Mouse (Mus musculus): ENCODE results near the gene Eras. TPM values are rescaled to one million over a fixed set of nuclear protein-coding genes. Genes with fewer than 3 reads are reported as not detected.
"Not testable (repeated sequence)": the region's sequence is repeated elsewhere in the genome, so short reads cannot be mapped to it uniquely, and the experiment has no call there.

Gene Eras
- polyA plus RNA-seq, 1 experiment: not detected

- no peak overlapping the region for H3K4me3 ChIP-seq (ENCODE audit: insufficient read depth, low read depth, low read length)
- no peaks in the 10 kb centered on the region for H3K36me3 ChIP-seq (ENCODE audit: control insufficient read depth, insufficient read depth, low read length)
- H3K27ac ChIP-seq (ENCODE audit: insufficient read depth, low read depth, low read length): no peak overlapping the region
- H3K4me1 ChIP-seq (ENCODE audit: control insufficient read depth, insufficient read depth, low read length): no peaks in the 10 kb centered on the region
- WGBS: 97% methylated on average over 6 of the region's 6 CpGs
- TF ChIP-seq CTCF (conservative IDR thresholded peaks at IDR 0.05; ENCODE audit: insufficient read depth, insufficient read length, low read depth, low read length) (no peak), POLR2A (IDR thresholded peaks at IDR 0.05; ENCODE audit: low read depth, low read length) (no peak)
- DNase-seq: no peak
- H3K27me3 ChIP-seq (replicated peaks; ENCODE audit: control insufficient read depth, insufficient read depth, low read length): no peaks in the 10 kb centered on the region
These were observed 9.3 kb upstream of the Eras start for GRCm38 (mm10) chrX:7937667-7938066.

GRCm38 (mm10) chrX:7936874-7937273 is 8.5 kb upstream of the Eras start:
- TF ChIP-seq CTCF (conservative IDR thresholded peaks at IDR 0.05; ENCODE audit: insufficient read depth, insufficient read length, low read depth, low read length) (0 out of 2 replicates have a peak, but pooled peaks have one; percentile 22), POLR2A (IDR thresholded peaks at IDR 0.05; ENCODE audit: low read depth, low read length) (no peak)
- no peak for DNase-seq
- H3K27ac ChIP-seq (ENCODE audit: insufficient read depth, low read depth, low read length): no peak overlapping the region
- no peaks in the 10 kb centered on the region for H3K36me3 ChIP-seq (ENCODE audit: control insufficient read depth, insufficient read depth, low read length)
- H3K27me3 ChIP-seq (replicated peaks; ENCODE audit: control insufficient read depth, insufficient read depth, low read length): no peaks in the 10 kb centered on the region
- no peaks in the 10 kb centered on the region for H3K4me1 ChIP-seq (ENCODE audit: control insufficient read depth, insufficient read depth, low read length)
- H3K4me3 ChIP-seq (ENCODE audit: insufficient read depth, low read depth, low read length): no peak overlapping the region
- WGBS: 64% methylated on average over 11 of the region's 11 CpGs

- 43% methylated on average over 10 of the region's 10 CpGs for WGBS
These were observed 1.3 kb downstream of the Eras start for GRCm38 (mm10) chrX:7927116-7927515.

GRCm38 (mm10) chrX:7926266-7926665 is 2.1 kb downstream of the Eras start:
- H3K27me3 ChIP-seq (replicated peaks; ENCODE audit: control insufficient read depth, insufficient read depth, low read length): no peaks in the 10 kb centered on the region
- no peak overlapping the region for H3K27ac ChIP-seq (ENCODE audit: insufficient read depth, low read depth, low read length)
- DNase-seq: no peak
- no peaks in the 10 kb centered on the region for H3K36me3 ChIP-seq (ENCODE audit: control insufficient read depth, insufficient read depth, low read length)
- no peaks in the 10 kb centered on the region for H3K4me1 ChIP-seq (ENCODE audit: control insufficient read depth, insufficient read depth, low read length)
- TF ChIP-seq CTCF (conservative IDR thresholded peaks at IDR 0.05; ENCODE audit: insufficient read depth, insufficient read length, low read depth, low read length) (no peak), POLR2A (IDR thresholded peaks at IDR 0.05; ENCODE audit: low read depth, low read length) (no peak)
- WGBS: 85% methylated on average over 6 of the region's 6 CpGs
- H3K4me3 ChIP-seq (ENCODE audit: insufficient read depth, low read depth, low read length): no peak overlapping the region

More at GRCm38 (mm10) chrX:7927116-7927515, 1.3 kb downstream of the Eras start:
- Histone ChIP-seq H3K4me3 (ENCODE audit: insufficient read depth, low read depth, low read length) (no peak overlapping the region), H3K36me3 (ENCODE audit: control insufficient read depth, insufficient read depth, low read length) (no peaks in the 10 kb centered on the region), H3K4me1 (ENCODE audit: control insufficient read depth, insufficient read depth, low read length) (no peaks in the 10 kb centered on the region), H3K27ac (ENCODE audit: insufficient read depth, low read depth, low read length) (no peak overlapping the region), H3K27me3 (replicated peaks; ENCODE audit: control insufficient read depth, insufficient read depth, low read length) (no peaks in the 10 kb centered on the region)
- no peak for DNase-seq
- TF ChIP-seq CTCF (conservative IDR thresholded peaks at IDR 0.05; ENCODE audit: insufficient read depth, insufficient read length, low read depth, low read length): no peak
- no peak for TF ChIP-seq POLR2A (IDR thresholded peaks at IDR 0.05; ENCODE audit: low read depth, low read length)

- under 1% methylated on average over 44 of the region's 48 CpGs for WGBS
- H3K27me3 ChIP-seq (replicated peaks; ENCODE audit: control insufficient read depth, insufficient read depth, low read length): no peaks in the 10 kb centered on the region; the same call in 1 of the 2 replicates
These were observed 6.4 kb downstream of the Eras start for GRCm38 (mm10) chrX:7922032-7922431.

GRCm38 (mm10) chrX:7919601-7920383 is 8.6 kb downstream of the Eras start, which contains the start of gene Pcsk1n:
Pcsk1n (plus strand) TSS chrX:7919822.
- no peak within 1 kb of the TSS for H3K4me3 ChIP-seq (ENCODE audit: insufficient read depth, low read depth, low read length)
- H3K4me1 ChIP-seq (ENCODE audit: control insufficient read depth, insufficient read depth, low read length): no peaks in the 10 kb centered on the region
- no peaks in the 10 kb centered on the region; the same call in 1 of the 2 replicates for H3K27me3 ChIP-seq (replicated peaks; ENCODE audit: control insufficient read depth, insufficient read depth, low read length)
- no peak within 1 kb of the TSS for H3K27ac ChIP-seq (ENCODE audit: insufficient read depth, low read depth, low read length)
- DNase-seq: no peak
- 19% methylated on average over 21 of the region's 40 CpGs for WGBS
- no peaks in the 10 kb centered on the region for H3K36me3 ChIP-seq (ENCODE audit: control insufficient read depth, insufficient read depth, low read length)
- TF ChIP-seq POLR2A (IDR thresholded peaks at IDR 0.05; ENCODE audit: low read depth, low read length) (no peak), CTCF (conservative IDR thresholded peaks at IDR 0.05; ENCODE audit: insufficient read depth, insufficient read length, low read depth, low read length) (no peak)

More at GRCm38 (mm10) chrX:7922032-7922431, 6.4 kb downstream of the Eras start:
- no peak for DNase-seq
- Histone ChIP-seq H3K27ac (ENCODE audit: insufficient read depth, low read depth, low read length) (no peak overlapping the region), H3K36me3 (ENCODE audit: control insufficient read depth, insufficient read depth, low read length) (no peaks in the 10 kb centered on the region), H3K4me3 (ENCODE audit: insufficient read depth, low read depth, low read length) (0 out of 2 replicates have a peak overlapping the region, but pooled peaks have one; percentile 8), H3K4me1 (ENCODE audit: control insufficient read depth, insufficient read depth, low read length) (no peaks in the 10 kb centered on the region)
- TF ChIP-seq CTCF (conservative IDR thresholded peaks at IDR 0.05; ENCODE audit: insufficient read depth, insufficient read length, low read depth, low read length) (no peak), POLR2A (IDR thresholded peaks at IDR 0.05; ENCODE audit: low read depth, low read length) (no peak)

GRCm38 (mm10) chrX:7917960-7918359 is 10.4 kb downstream of the Eras start:
- H3K4me1 ChIP-seq (ENCODE audit: control insufficient read depth, insufficient read depth, low read length); H3K4me3 ChIP-seq (ENCODE audit: insufficient read depth, low read depth, low read length); H3K36me3 ChIP-seq (ENCODE audit: control insufficient read depth, insufficient read depth, low read length); H3K27me3 ChIP-seq (replicated peaks; ENCODE audit: control insufficient read depth, insufficient read depth, low read length); DNase-seq; H3K27ac ChIP-seq (ENCODE audit: insufficient read depth, low read depth, low read length): not testable (repeated sequence)
- 0 out of 2 replicates have a peak, but pooled peaks have one; percentile 14 for TF ChIP-seq CTCF (conservative IDR thresholded peaks at IDR 0.05; ENCODE audit: insufficient read depth, insufficient read length, low read depth, low read length)
- WGBS: 79% methylated on average over 6 of the region's 6 CpGs
